Mouse (Mus musculus): ENCODE data around the gene Gabrp.

Gabrp gene

DNA sequence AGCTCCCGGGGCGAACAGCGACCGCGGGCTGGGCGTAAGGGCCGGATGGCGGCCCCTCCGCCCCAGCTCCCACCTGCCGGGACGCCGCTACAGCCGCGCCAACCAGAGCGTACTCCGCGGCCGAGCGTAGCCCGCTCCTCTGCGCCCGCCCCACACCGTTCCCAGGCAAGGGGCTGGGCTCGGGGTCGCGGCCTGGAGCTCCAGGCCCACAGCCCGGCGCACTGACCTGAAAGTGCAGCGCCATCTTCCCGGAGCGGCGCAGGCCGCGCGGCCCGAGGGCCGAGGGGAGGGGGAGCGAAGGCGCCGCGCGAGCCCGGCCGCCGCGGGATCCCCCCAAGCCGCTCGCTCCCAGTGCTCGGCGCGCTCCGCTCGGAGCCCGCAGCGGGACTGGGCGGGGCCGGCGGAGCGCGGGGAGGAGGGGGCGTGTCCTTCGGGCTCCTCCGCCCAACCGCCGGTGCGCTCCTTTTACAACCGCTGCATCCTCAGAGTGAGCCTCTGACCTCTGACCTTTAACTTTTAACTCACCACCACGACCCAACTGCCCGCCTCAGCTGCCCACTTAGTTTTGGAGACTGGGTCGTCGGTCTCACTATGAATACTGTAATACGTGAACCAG lies 65.3 kb downstream of the Gabrp start, which contains the start of gene Ranbp17:
TSS of gene Ranbp17 (minus strand) at position 371 of the 616 bp plus-strand sequence.
- peak; percentile 36 for DNase-seq

DNA sequence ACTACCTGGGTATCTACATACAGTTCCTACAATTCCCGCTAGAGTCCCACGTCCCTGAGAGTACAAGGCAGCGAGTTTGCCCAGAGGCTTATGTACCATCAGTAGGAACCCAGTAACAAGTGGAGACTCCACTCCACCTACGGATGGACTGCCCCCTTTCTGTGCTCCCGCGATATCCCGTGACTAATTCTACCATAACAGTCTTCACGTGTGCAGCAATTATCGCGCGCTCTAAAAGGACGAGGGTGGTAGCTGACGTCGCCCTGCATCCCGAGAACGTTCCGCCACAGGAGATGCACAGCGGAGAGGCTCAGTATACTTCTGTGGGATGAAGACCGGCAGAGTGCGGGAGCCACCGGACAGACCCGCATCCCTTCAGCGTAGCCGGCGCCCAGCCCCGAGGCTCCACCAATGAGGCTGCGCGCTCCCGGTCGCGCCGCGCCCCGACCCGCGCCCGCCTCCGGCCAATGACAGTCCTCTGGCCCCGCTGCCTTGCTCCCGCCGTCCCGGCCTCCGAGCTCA lies 65.8 kb downstream of the Gabrp start:
- peak; percentile 45 for DNase-seq

DNA sequence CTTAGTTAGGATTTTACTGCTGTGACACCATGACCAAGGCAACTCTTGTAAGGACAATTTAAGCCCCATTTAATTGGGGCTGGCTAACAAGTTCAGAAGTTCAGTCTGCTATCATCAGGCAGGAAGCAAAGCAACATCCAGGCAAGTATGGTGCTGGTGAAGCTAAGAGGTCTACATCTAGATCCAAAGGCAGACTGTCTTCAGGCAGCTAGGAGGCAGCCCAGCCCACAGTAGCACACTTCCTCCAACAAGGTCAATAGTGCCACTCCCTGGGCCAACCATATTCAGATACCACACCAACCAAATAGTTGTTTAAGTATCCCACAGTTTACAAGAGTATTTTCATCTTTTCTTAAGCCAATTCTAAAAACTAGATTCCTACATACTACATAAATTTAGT lies 69.4 kb downstream of the Gabrp start:
- DNase-seq: no peak

Measured in right cerebral cortex, adult 18-20 months (tissue).